Mouse (Mus musculus): ENCODE measurements around the gene Bcor.

GRCm38 (mm10) chrX:11987602-11988001 lies 172.6 kb downstream of the Bcor start:
- no peak for TF ChIP-seq CTCF (conservative IDR thresholded peaks at IDR 0.05; ENCODE audit: insufficient read depth, insufficient read length, low read depth, low read length)
- TF ChIP-seq POLR2A (IDR thresholded peaks at IDR 0.05; ENCODE audit: low read depth, low read length): no peak
